Mouse (Mus musculus) cerebellum, adult 18-20 months (tissue): ENCODE data around the gene Fcer1a.
"Not testable (repeated sequence)": the region's sequence is repeated elsewhere in the genome, so short reads cannot be mapped to it uniquely, and the experiment has no call there.

Experiments
- DNase-seq, 2 experiments: peaks; one replicate each; pipeline ENCODE4 v3.0.0; 2021

Gene Fcer1a

DNA sequence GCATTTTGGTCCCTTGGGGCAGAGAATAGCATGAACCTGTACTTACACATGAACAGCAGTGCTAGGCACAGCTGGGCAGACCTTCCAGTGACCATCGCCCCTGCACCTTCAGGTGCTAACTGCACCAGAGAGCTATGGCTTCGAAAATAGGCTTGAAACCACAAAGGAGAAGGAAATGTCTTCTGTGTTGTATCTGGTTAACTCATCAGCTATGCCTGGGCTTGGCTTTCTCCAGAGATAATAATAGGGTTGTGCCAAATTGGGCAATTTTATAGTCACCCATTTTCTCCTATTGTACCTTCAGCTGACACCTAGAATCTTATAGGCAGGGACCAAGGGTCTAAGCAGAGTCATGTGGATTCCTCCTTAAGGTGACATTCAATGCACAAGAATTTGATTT, at the start of gene Fcer1a:
Gene Fcer1a, minus strand, starts transcription at position 134 of the 400 bp plus-strand sequence.
- no peak for DNase-seq

DNA sequence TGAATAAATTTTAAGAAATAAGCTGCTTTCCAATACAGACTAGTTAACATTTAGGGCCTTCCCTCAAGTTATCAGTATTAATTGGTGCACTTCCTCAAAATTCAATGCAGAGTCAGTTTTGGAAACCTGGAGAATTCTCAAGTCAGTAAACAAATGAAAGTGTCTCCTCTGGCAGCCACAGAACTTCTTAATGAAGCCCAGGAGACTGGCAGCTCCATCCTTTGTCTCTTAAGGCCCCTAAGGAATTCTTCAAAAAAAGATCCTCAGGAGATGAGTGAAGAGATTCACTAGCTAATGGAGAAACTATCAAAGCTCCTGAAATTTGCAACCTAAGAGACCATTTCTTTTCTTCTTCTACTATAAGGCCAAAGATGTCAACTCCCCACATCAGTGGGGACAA, 38.7 kb upstream of the Fcer1a start, which contains the start of gene Olfr418:
Gene Olfr418, plus strand, starts transcription at position 301 of the 400 bp plus-strand sequence.
- DNase-seq = no peak

DNA sequence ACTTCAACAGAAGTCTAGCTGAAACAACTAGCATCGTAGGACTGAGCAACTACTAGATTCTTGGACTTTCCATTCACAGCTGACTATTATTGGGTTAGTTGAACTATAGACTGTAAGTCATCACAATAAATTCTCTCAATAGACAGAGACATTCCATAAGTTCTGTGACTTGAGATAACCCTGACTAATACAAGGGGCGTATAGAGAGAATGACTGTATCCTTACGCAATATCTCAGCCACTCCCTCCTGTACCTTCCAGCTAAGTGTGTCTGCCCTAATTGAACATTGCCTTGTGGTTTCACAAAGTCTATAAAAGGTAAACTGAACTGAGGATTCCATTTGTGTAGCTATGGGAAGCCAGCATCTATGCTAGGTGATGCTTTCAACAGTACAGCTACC, 22.9 kb upstream of the Fcer1a start:
- DNase-seq = no peak

DNA sequence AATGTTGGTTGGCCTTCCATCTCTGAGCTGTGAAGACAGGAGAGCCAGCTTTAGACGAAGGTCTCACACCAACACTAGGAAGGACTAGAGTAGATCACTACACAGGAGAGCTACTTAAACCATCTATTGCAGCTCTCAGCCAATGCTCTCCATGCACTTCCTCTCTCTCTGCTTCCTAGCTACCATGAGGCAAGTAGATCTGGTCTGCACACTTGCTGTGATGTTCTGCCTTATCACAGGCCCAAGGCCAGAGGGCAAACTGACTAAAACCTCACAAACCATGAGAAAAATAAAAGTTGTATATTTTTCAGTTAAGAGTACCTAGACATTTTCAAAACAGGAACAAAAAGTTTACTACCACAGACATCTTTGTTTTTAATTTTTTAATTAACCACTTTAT, 10.0 kb upstream of the Fcer1a start:
- not testable (repeated sequence) for DNase-seq

DNA sequence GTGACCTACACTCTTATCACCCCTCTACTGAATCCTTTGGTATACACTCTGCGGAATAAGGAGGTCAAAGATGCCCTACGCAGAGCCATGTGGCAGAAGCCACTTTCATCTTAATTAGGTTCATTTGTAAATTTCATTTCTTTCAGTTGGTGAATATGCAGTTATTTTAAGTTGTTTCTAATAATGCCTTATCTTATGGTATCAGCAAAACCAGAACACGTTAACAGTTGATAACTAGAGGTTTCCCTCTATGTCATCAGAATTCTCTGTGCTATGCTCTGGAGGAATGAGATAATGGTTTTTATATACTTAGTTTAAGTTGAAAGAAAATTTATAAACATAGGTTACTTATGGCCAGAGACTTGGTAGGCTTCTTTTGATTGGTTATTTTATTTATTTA, 10.5 kb downstream of the Fcer1a start:
- no peak for DNase-seq

DNA sequence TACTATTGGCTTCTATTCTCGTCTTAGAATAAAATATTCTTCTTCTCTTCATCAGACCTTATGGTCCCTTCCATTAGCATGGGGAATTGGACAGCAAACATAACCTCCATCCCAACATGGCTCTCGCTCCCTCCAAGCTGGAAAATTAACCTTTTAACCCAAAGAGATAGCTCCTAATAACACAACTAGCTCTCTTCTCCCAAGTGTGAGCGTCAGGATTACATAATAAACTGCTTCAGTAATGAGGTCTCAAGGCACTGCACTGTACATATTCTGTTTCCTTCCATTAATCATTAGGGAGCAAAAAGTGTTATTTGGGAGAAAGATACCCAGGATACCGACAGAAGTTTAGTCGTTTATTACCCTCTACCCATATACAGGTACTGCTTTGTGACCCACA, 14.9 kb downstream of the Fcer1a start, which contains the start of gene Olfr1404:
Gene Olfr1404, plus strand, starts transcription at position 301 of the 400 bp plus-strand sequence.
- no peak for DNase-seq

DNA sequence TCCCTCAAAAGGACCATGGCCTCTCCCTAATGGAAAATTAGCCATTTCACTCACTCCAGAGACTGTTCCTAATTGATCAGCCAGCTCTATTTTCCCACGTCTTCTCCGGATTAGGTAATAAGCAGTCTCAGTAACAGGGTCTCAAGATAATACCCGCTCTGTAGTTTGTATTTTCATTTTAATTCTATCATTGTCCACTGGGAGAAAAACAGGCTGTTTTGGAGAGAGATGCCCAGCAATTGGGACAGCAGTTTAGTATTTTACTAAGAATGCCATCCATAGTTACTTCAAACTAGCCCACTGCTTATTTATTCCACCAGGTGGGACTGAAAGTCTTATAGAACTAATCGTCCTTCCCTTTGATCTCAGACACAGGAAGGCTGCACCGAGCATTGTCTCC, 29.5 kb downstream of the Fcer1a start, which contains the start of gene Olfr218:
Gene Olfr218, plus strand, starts transcription at position 301 of the 400 bp plus-strand sequence.
- DNase-seq = no peak

DNA sequence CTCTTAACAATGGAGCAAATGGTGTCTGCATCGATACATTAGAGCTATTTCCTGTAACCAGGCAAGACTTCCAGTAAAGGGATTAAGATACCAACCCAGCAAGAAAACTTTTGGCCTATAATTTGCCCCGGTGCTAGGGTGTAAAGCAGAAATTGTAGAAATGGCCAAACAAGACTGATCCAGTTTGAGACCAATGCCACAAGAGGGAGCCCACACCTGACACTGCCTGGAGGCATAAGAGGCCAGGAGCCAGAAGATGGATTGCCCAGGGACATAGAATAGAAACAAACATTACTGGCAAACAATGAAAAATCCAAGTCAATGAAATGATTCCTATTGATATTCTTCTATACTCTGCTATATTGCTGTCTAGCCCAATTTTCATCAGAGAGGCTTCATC, 30.7 kb downstream of the Fcer1a start:
- no peak for DNase-seq

DNA sequence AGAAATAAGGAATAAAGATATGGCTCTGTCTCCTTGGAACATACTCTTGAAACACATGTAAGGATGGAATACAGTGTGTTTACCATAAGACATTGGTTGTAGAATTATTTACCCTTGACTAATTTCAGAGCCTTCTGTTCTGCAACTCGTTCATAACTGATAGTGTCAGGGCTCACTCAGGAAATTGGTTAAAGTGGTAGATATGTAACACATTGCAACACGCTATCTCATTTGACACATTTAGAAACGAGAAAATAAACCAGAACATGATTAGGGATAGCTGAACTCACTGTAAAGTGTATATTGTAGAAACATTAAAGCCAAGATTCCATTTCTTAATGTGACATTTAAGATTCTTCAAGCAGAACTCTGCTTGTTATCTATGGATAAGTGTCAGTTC, 35.0 kb downstream of the Fcer1a start:
- DNase-seq = no peak

DNA sequence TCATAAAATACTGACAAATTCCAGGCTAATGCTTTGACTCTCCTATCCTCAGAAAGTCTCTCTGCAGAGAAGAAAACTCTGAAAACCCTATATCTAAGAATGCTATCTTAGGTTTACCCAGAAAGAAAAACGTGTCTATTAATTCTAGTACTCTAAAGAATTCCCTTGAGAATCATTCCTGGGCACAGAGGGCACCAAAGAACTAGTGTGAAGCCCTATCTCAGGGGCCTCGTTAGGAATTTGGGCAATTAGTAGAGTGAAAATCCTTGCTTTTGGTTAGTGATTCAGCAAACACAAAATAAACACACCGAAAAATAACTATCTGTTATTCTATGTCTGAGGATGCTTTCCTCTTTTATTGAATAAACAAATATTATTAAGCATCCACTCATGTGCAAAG, 36.5 kb downstream of the Fcer1a start, which contains the start of gene Olfr1406:
Gene Olfr1406, minus strand, starts transcription at position 101 of the 400 bp plus-strand sequence.
- DNase-seq = no peak

DNA sequence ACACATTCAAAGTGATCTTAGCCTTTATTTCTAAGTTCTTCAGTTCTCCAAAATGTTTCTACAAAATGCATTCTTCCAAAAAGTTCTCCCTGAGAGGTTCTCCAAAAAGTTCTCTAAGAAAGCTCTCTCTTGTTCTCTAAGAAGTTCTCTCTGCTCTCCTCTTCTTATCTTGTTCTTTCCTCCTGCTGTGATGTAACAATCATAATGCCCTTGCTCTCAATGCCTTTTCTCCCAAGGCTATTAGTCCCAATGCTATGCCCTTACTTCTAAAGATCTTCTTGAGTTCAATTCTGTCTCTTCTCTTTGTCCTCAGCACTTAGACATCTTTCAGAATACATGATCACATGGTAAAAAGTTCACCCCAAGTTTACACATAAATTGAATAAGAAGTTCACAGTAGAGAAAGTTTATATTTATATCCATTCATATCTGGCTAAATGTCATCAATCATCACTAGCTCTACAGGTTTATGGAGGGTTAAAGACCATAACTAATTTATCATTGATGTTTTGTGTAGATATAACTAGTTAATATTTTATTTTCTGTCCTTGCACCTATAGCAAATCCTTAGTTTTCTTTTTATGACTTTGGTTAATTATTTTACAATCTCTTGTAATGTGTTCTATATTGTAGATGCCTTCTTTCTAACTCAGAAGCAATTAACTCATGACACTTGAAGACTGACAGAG, 52.7 kb downstream of the Fcer1a start:
- DNase-seq = no peak
